Mouse (Mus musculus) lung, postnatal 10 days (tissue): Measurements from ENCODE around the gene Gxylt1.
"Not testable (repeated sequence)": the region's sequence is repeated elsewhere in the genome, so short reads cannot be mapped to it uniquely, and the experiment has no call there.

Source experiments
- DNase-seq: peaks from one replicate; pipeline ENCODE4 v3.0.0; 2021

Gene Gxylt1

DNA sequence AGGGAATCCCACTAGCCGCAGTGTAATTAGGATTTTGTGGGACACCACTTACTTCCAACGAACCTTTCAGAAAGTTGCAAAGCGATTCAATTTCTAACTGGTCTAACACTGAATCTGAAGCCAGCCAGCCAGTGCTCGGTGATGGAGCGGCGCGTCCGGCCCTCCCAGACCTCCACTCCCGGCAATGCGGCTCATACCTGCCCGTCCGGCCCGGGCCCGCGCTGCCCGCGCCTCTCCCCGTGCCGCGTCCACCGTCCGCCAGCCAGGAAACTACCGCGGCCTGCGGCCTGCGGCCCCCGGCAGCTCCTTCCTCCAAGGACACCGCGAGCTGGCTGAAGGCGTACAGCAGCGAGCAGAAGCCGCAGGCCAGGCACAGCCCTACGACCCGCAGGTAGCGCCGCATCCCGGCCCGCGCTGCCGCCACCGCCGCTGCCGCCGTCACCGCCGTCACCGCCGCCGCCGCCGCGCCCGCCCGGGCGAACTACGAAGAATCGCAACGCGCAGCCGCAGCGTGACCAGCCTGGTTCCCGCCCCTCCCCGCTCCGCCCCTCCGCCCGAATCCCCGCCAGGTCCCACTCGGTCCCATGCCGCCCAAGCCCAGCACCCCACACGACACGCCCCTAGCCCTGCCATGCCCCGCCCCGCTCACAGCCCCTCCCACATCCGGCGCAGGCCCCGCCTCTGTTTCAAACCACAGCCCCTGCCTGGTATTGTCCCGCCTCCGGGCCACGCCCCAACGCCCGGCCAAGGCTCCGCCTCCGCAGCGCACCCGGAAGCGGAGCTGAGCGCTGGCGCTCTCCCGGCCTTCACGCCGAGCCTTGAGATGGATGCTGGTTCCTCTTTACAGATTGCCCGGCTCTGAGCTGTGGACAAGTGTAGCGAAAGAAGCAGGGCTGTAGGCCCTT, at the start of gene Gxylt1:
Gxylt1 (minus strand) TSS at position 501 of the 905 bp plus-strand sequence.
- peak; percentile 100 for DNase-seq

- DNase-seq: no peak
These were observed 43.8 kb upstream of the Gxylt1 start for GRCm38 (mm10) chr15:93318781-93319180.

DNA sequence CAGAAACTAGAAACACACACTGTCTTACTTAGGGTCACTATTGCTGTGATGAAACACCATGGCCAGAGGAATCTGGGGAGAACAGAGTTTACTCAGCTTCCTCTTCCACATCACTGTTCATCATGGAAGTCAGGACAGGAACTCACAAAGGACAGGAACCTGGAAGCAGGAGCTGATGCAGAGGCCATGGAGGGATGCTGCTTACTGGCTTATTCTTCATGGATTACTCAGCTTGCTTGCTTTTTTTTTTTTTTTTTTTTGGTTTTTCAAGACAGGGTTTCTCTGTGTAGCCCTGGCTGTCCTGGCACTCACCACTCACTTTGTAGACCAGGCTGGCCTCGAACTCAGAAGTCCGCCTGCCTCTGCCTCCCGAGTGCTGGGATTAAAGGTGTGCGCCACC, 35.3 kb upstream of the Gxylt1 start:
- not testable (repeated sequence) for DNase-seq

GRCm38 (mm10) chr15:93298197-93298596, 23.2 kb upstream of the Gxylt1 start:
- DNase-seq: no peak

GRCm38 (mm10) chr15:93294483-93294882, 19.5 kb upstream of the Gxylt1 start:
- DNase-seq: no peak

DNA sequence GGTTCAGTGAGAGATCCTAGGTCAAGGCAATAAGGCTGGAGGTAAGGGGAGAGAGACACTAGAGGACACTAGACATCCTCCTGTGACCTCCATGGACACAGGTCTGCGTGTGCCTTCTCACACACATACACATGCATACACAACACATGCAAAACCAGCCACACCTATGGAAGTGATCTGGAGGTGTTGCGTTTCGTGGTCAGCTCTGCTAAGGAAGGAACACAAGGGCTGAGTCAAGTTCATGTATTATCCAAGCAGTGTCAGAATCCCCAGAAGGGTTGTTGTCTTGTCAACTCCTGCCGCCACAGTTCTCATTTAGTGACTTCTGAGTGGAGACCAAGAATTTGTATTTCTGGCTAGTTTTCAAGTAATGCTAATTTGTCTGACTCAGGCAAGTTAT, 13.3 kb upstream of the Gxylt1 start:
- no peak for DNase-seq

GRCm38 (mm10) chr15:93287628-93288027, 12.6 kb upstream of the Gxylt1 start:
- DNase-seq: no peak

DNA sequence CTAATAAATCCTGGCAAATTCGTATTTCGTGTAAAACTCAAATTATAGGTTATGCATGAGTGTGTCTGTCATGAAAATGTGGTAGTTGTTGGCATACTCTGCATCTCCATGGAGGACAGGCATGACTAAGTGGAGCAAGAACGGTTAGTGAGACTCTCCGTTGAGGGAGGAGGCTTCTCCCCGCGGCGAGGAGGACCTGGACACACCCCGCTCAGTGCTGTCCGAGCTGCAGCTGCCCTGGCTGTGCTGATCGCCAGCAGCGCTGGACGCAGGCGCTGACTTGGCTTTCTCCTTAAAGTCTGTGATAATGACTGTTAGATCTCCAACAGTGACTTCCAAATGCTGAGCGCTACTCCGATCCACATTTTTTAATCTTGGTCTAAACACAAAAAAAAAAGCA, 10.3 kb upstream of the Gxylt1 start:
- no peak for DNase-seq

DNA sequence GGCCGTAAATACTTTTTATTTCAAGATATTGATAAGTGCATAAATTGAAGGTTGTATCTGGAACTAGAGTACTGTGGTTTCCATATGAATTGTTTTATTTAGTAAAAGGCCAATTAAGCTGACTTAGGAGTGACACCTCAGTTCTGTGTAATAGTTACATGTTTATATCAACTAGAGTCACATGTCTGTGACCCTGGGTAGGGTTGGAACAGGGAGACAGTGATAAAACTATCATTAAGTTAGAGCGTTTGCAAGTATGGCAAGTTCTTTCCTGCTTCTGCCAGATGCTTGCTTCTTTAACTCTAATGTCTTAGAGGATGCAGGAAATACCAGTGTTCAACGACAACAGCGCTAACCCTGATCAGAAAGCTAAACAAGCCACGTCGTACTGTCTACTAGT, 9.3 kb upstream of the Gxylt1 start:
- no peak for DNase-seq

DNA sequence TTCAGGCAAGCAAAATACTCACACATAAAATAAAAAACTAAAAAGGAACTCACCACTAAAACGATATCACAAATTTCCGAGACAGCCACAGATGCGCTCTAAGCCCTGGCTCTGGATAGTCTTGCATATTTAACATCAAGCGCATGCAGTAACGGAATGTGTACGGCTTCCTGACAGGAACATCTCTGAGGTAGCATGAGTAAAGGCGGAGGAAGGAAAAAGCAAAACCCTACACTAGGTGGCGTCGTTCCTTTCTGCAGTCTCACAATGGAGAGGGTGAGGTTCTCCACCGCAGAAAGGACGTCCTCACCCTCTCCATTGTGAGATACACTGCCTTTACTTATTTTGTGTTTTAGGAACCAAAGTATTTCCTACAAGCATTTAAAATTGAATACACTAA, 8.4 kb upstream of the Gxylt1 start:
- DNase-seq: peak; percentile 44

- DNase-seq: peak; percentile 19
These were observed 1.3 kb upstream of the Gxylt1 start for GRCm38 (mm10) chr15:93276276-93276675.

GRCm38 (mm10) chr15:93275623-93276022, 644 bp upstream of the Gxylt1 start:
- peak; percentile 56 for DNase-seq

DNA sequence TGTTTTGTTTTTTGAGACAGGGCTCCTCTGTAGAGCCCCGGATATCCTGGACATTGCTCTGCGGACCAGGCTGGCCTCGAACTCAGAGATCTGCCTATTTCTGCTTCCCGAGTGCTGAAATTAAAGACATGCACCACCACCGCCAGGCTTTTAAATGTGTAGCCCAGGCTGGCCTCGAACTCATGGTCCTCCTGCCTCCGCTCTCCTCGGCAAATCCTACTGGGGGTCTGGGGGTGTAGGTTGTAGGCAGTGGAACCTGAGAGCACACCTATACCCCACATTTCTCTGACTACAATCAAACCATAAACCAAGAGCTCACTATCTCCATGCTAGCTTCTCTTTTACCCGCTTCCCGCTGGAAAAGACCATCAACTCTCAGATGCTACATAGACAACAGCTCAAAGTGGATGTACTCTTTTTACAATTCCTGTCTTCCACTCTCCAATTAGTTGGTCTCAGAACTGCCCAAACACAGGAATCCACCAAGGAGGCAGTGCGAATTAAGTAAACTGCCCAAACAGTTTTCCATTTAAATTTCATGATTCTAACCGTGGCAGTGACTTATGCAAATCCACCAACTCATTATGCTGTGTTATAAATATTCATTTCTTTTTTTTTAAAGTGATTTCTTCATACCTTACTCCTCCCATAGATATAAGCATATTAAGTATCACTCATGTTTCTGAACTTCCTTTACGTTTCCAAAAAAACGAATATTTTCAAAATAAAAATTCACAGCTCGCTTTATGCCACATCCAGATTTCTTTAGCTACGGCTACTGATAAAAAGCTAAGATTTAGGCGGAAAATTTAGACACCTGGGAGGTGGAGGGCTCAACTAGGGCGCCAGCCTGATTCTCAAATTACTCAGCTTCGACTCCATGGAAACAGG, 946 bp downstream of the Gxylt1 start:
- no peak for DNase-seq

GRCm38 (mm10) chr15:93272948-93273347, 2.0 kb downstream of the Gxylt1 start:
- no peak for DNase-seq

GRCm38 (mm10) chr15:93270289-93270855, 4.6 kb downstream of the Gxylt1 start:
- peak; percentile 28 for DNase-seq

GRCm38 (mm10) chr15:93269572-93269971, 5.4 kb downstream of the Gxylt1 start:
- DNase-seq: no peak

GRCm38 (mm10) chr15:93268001-93268400, 7.0 kb downstream of the Gxylt1 start:
- DNase-seq: no peak

- no peak for DNase-seq
These were observed 7.5 kb downstream of the Gxylt1 start for GRCm38 (mm10) chr15:93267479-93267878.

- no peak for DNase-seq
These were observed 8.6 kb downstream of the Gxylt1 start for GRCm38 (mm10) chr15:93266361-93266760.

DNA sequence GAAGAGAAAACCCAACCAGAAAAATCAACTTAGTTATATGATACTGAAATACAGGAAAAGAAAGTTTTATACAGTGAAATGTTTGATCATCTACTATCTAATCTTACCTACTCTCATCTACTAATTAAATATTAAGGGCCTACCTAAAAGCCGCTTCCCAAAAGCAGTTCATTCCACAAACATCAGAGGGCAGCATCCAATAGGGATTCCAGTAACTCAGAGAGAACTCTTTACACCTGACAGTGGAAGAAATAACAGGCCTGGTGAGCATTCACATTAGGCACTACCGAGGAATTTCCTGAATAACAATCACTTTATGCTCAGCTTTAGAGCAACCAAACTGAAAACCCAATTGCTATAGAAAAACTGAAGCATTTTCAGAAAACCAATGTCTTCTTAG, 9.3 kb downstream of the Gxylt1 start:
- peak; percentile 77 for DNase-seq

DNA sequence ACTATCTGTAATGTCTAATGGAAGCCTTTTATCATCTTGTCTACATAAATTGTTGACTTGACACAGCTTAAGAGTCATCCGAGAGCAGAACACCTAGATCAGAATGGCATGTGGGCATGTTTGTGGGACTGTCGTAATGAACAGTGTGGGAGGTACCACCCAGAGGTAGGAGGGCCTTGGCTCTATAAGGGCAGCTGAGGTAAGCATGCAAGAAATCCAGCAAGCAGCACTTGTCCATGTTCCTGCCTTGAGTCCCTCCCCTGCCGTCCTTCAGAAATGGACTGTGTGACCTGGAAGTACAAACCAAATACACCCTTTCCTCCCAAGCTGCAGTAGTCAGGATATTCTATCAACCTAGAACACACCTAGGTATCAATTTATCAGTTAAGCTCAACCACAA, 9.7 kb downstream of the Gxylt1 start:
- DNase-seq: no peak

- no peak for DNase-seq
These were observed 10.8 kb downstream of the Gxylt1 start for GRCm38 (mm10) chr15:93264221-93264620.

DNA sequence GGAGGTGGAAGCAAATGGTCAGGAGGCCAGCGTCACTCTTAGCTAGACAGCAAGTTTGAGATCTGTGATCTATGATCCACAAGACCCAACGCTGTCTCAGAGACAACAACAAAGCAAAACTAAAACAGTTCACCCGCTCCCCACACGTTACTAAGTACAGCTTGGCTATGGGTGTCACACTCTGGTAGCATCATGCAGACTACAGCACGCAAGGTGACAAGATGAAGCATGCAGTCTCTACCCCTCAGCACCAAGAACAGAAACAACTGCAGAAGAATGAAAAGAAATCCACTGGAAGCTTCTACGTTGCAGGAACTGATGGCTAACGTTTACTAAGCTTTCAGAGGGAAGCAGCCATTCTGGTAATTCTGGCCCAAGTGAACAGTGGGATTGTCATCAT, 11.4 kb downstream of the Gxylt1 start:
- no peak for DNase-seq
